Mouse (Mus musculus) megakaryocyte, embryonic 14.5 days (primary cell): ENCODE results near the gene Selenon.

ENCODE experiments used
- FLI1 ChIP-seq: IDR thresholded peaks from 2 replicates; pipeline ENCODE4 v1.6.1; 2012; ENCODE audit warnings: low read length, inconsistent platforms, mixed read lengths
- GATA1 ChIP-seq: IDR thresholded peaks from 3 replicates; pipeline ENCODE4 v1.6.1; 2012; ENCODE audit warnings: mixed read lengths, low read length, inconsistent platforms, borderline replicate concordance

DNA sequence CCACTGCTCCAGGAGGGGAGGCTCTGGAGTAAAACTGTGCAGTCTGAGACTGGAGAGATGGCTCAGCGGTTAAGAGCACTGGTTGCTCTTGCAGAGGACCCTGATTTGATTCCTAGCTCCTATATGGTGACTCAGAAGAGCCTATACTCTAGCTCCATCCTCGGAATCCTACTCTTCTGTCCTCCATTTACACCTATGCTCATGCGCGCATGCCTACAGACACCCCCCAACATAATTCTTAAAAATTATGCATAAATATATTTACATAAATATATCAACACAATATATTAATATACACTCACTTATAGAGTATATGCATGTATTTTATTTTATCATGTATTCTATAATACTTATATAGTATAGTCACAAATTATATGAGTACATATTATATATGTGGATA lies 41.6 kb downstream of the Selenon start:
- TF ChIP-seq GATA1 (no peak), FLI1 (no peak)
